Mouse (Mus musculus) neural tube, embryonic 10.5 days (tissue): ENCODE measurements at regions not wholly inside any gene's neighbourhood (a gene's known extent, or its start where the extent isn't known, plus 50 kb on each side); places are given as distances from the start of the nearest gene placed in this dataset.

Experiments
- DNase-seq: peaks from one replicate; pipeline ENCODE4 v3.0.0-alpha.2; 2017; ENCODE audit warnings: low spot score; ENCODE audit errors: extremely low spot score

GRCm38 (mm10) chr3:157710790-157711381, 144.2 kb downstream of the Ptger3 start:
- no peak for DNase-seq

DNA sequence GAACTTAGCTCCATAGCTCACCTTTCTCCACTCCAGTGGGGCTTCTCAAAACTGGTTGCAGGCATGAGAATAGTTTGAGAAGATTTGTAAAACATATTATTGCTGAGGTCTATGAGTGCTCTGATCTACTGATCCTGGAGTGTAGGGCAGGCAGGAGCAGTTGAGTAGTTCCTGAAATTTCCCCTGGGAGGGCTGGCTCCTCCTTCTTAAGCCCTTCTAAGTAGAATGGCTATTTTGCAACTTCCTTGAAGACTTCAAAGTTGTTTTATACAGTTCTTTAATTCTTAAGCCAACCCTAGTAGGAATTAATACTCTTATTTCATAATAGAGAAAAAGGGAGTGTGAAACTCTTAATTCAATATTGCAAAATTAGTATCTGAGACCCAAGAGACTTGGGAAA, 133.3 kb downstream of the Ptger3 start:
- DNase-seq, result no peak

GRCm38 (mm10) chr3:157698529-157698928, 131.8 kb downstream of the Ptger3 start:
- DNase-seq, result no peak

- no peak for DNase-seq
Observed at GRCm38 (mm10) chr3:157695128-157696075, 128.7 kb downstream of the Ptger3 start.
